ENCODE assay signal across 8 mouse cellular contexts in genomic region chr7:110221586-110222481, GRCm38 (mm10). TPM values are rescaled to one million over a fixed set of nuclear protein-coding genes. Genes with fewer than 3 reads are reported as not detected.
DNase-seq lines count a peak whose midpoint lies in the region; ATAC-seq and TF ChIP-seq lines count a peak whose summit lies in the region.

Swap70 (plus strand) TSS chr7:110221711.

- H3K4me2 ChIP-seq in hindbrain, embryonic 15.5 days, result peak within 1 kb of the TSS; percentile 96

- in situ Hi-C loops in Patski (cut with MboI; ENCODE audit: low pct_unique_long_range_greater_than_20kb), result loop anchor here (5.0 kb wide), 1 partner anchor 45 kb away; no protein-coding TSS in a partner anchor

- peak within 1 kb of the TSS; percentile 67 for H3K9ac ChIP-seq in hindbrain, embryonic 15.5 days

- H3K27me3 ChIP-seq in Patski, result no peaks in the 10 kb centered on the region
- H3K27me3 ChIP-seq in hindbrain, embryonic 15.5 days, result 0 out of 2 replicates have a peak, but pooled peaks cover 6% of the 10 kb centered on the region

- CTCF ChIA-PET in Patski (lab: Charles Lee), result no interaction called here

- TF ChIP-seq CTCF in Patski (IDR thresholded peaks at IDR 0.05), result peak; percentile 91

- H3K27ac ChIP-seq in hindbrain, embryonic 15.5 days (replicated peaks), result peak within 1 kb of the TSS; percentile 71

- WGBS in hindbrain, embryonic 15.5 days, result under 1% methylated on average over 67 of the region's 73 CpGs

- POLR2A ChIA-PET in Patski (lab: Charles Lee), result interaction anchor here (0.9 kb wide), 1 partner anchor 29 kb away, joined by 3 read pairs; no protein-coding TSS in a partner anchor

- peak; percentile 94 for ATAC-seq in Patski
- peak; percentile 98 for ATAC-seq in hindbrain, embryonic 15.5 days (ENCODE audit: low FRiP score, low read depth)

- no peaks in the 10 kb centered on the region for H3K36me3 ChIP-seq in hindbrain, embryonic 15.5 days

- no peak for DNase-seq in Patski (ENCODE audit: low read depth, low spot score)
- DNase-seq in cerebellum, postnatal 25 days, result peak; percentile 75 to 86
- DNase-seq in frontal cortex, postnatal 36 days (ENCODE audit: low spot score in 2 of 2), result peak; percentile 58 to 59
- DNase-seq in left cerebral cortex, adult 11 months (ENCODE audit: low spot score), result peak; percentile 26
- peak; percentile 92 to 94 for DNase-seq in lung, postnatal 4 days
- peak; percentile 65 for DNase-seq in retina, postnatal 7 days (ENCODE audit: low read depth, low spot score)
- DNase-seq in urinary bladder, adult 2 months (ENCODE audit: low spot score), result peak; percentile 78

- peaks cover 12% of the 10 kb centered on the region; the same call in 1 of the 2 replicates for H3K4me1 ChIP-seq in hindbrain, embryonic 15.5 days (replicated peaks)

- H3K9me3 ChIP-seq in hindbrain, embryonic 15.5 days, result no peaks in the 10 kb centered on the region

- H3K4me3 ChIP-seq in hindbrain, embryonic 15.5 days, result peak within 1 kb of the TSS; percentile 72

RNA-seq across cellular contexts. Expression of gene Swap70, which starts in this region (rescaled TPM):
- 34.0 TPM for polyA plus RNA-seq in Patski (2021)
- 10.1 and 11.1 TPM in 2 replicates for polyA plus RNA-seq in hindbrain, embryonic 15.5 days (2015; fragmentation: Nextera tagmentation; extraction: Ambion mirVana)
- polyA plus RNA-seq in urinary bladder, adult 2 months (2012; rRNA removed), result 15.2 and 18.3 TPM in 2 replicates
